Mouse (Mus musculus) limb, embryonic 12.5 days (tissue): Measurements from ENCODE around the gene Ncmap. TPM values are rescaled to one million over a fixed set of nuclear protein-coding genes. Genes with fewer than 3 reads are reported as not detected.
"Not testable (repeated sequence)": the region's sequence is repeated elsewhere in the genome, so short reads cannot be mapped to it uniquely, and the experiment has no call there.

ENCODE experiments used
- ATAC-seq: fragments of 200-750 bp; cut with Nextera tagmentation; 2 replicates; pipeline ENCODE4 v1.8.0; 2017; ENCODE audit warnings: low read depth, moderate TSS enrichment; ENCODE audit not compliant: insufficient number of reproducible peaks, insufficient read depth, low FRiP score, low TSS enrichment
- H3K27ac ChIP-seq: fragments of 300-500 bp; sonication (generic); 2 replicates; pipeline ENCODE4 v1.5.1; 2016; ENCODE audit warnings: mild to moderate bottlenecking, moderate library complexity
- H3K27me3 ChIP-seq: fragments of 300-500 bp; sonication (generic); 2 replicates; pipeline ENCODE4 v1.6.1; 2016; ENCODE audit warnings: mild to moderate bottlenecking, moderate library complexity
- H3K36me3 ChIP-seq: fragments of 300-500 bp; sonication (generic); 2 replicates; pipeline ENCODE4 v1.6.1; 2016; ENCODE audit warnings: mild to moderate bottlenecking, moderate library complexity
- H3K4me1 ChIP-seq: fragments of 300-500 bp; sonication (generic); replicated peaks from 2 replicates; pipeline ENCODE4 v1.6.1; 2016
- H3K4me2 ChIP-seq: fragments of 300-500 bp; sonication (generic); 2 replicates; pipeline ENCODE4 v1.6.1; 2016; ENCODE audit warnings: mild to moderate bottlenecking, moderate library complexity
- H3K4me3 ChIP-seq: fragments of 300-500 bp; sonication (generic); replicated peaks from 2 replicates; pipeline ENCODE4 v1.5.1; 2016; ENCODE audit warnings: mild to moderate bottlenecking
- H3K9ac ChIP-seq: fragments of 300-500 bp; sonication (generic); replicated peaks from 2 replicates; pipeline ENCODE4 v1.6.1; 2016; ENCODE audit warnings: mild to moderate bottlenecking, moderate library complexity
- H3K9me3 ChIP-seq: fragments of 300-500 bp; sonication (generic); 2 replicates; pipeline ENCODE4 v1.6.1; 2016; ENCODE audit warnings: mild to moderate bottlenecking, moderate library complexity
- WGBS: fragments of 180-500 bp; shearing (Covaris S2); methylation state at CpG from one replicate; pipeline ENCODE4 v1.1.7; 2016; 5-methylcytosine and 5-hydroxymethylcytosine counted together
- polyA plus RNA-seq: library from polyadenylated mRNA; unstranded; fragments of >200 nt; fragmentation: Nextera tagmentation; extraction: Ambion mirVana; gene quantifications from 2 replicates; pipeline ENCODE4 v1.2.1, GENCODE M21; 2016

Gene Ncmap
- polyA plus RNA-seq, 1 experiment from 2014 or later = 3.2 TPM

- peaks cover 11% of the 10 kb centered on the region; the same call in 1 of the 2 replicates for H3K9me3 ChIP-seq
- H3K4me1 ChIP-seq = no peaks in the 10 kb centered on the region
- 56% methylated on average over 3 of the region's 3 CpGs for WGBS
- H3K27me3 ChIP-seq = no peaks in the 10 kb centered on the region; the same call in 1 of the 2 replicates
- no peak overlapping the region for H3K4me3 ChIP-seq
- H3K27ac ChIP-seq = no peak overlapping the region
- H3K36me3 ChIP-seq = no peaks in the 10 kb centered on the region
- H3K4me2 ChIP-seq = no peak overlapping the region
- no peak overlapping the region for H3K9ac ChIP-seq
- ATAC-seq = no peak
These were observed 22.6 kb downstream of the Ncmap start for GRCm38 (mm10) chr4:135375444-135375843.

GRCm38 (mm10) chr4:135373299-135373698 lies 24.7 kb downstream of the Ncmap start:
- H3K4me1 ChIP-seq = 0 out of 2 replicates have a peak, but pooled peaks cover 4% of the 10 kb centered on the region
- peaks cover 11% of the 10 kb centered on the region; the same call in 1 of the 2 replicates for H3K9me3 ChIP-seq
- H3K36me3 ChIP-seq = no peaks in the 10 kb centered on the region
- no peak overlapping the region for H3K9ac ChIP-seq
- no peaks in the 10 kb centered on the region; the same call in 1 of the 2 replicates for H3K27me3 ChIP-seq
- H3K4me2 ChIP-seq = no peak overlapping the region
- H3K27ac ChIP-seq = no peak overlapping the region
- no peak overlapping the region for H3K4me3 ChIP-seq
- no peak for ATAC-seq
- 81% methylated on average over 5 of the region's 5 CpGs for WGBS

GRCm38 (mm10) chr4:135370372-135370771 lies 27.7 kb downstream of the Ncmap start:
- peaks cover 2% of the 10 kb centered on the region; the same call in 1 of the 2 replicates for H3K9me3 ChIP-seq
- no peak overlapping the region for H3K4me3 ChIP-seq
- no peak overlapping the region for H3K27ac ChIP-seq
- H3K4me2 ChIP-seq = no peak overlapping the region
- H3K4me1 ChIP-seq = 0 out of 2 replicates have a peak, but pooled peaks cover 4% of the 10 kb centered on the region
- no peak for ATAC-seq
- no peaks in the 10 kb centered on the region for H3K36me3 ChIP-seq
- no peak overlapping the region for H3K9ac ChIP-seq
- WGBS = 67% methylated on average over 11 of the region's 11 CpGs
- no peaks in the 10 kb centered on the region; the same call in 1 of the 2 replicates for H3K27me3 ChIP-seq

GRCm38 (mm10) chr4:135362828-135363227 lies 35.2 kb downstream of the Ncmap start:
- WGBS = 37% methylated on average over 6 of the region's 6 CpGs
- Histone ChIP-seq H3K27ac (no peak overlapping the region), H3K27me3 (no peaks in the 10 kb centered on the region), H3K4me1 (0 out of 2 replicates have a peak, but pooled peaks cover 4% of the 10 kb centered on the region), H3K9me3 (no peaks in the 10 kb centered on the region), H3K9ac (no peak overlapping the region), H3K36me3 (no peaks in the 10 kb centered on the region), H3K4me2 (no peak overlapping the region), H3K4me3 (no peak overlapping the region)
- no peak for ATAC-seq

GRCm38 (mm10) chr4:135361722-135362121 lies 36.3 kb downstream of the Ncmap start:
- Histone ChIP-seq H3K36me3 (no peaks in the 10 kb centered on the region), H3K4me3 (no peak overlapping the region), H3K27ac (no peak overlapping the region), H3K27me3 (no peaks in the 10 kb centered on the region), H3K4me2 (no peak overlapping the region), H3K4me1 (0 out of 2 replicates have a peak, but pooled peaks cover 4% of the 10 kb centered on the region), H3K9ac (no peak overlapping the region), H3K9me3 (no peaks in the 10 kb centered on the region)
- no peak for ATAC-seq
- 89% methylated on average over 12 of the region's 12 CpGs for WGBS

- no peak overlapping the region for H3K27ac ChIP-seq
- no peak for ATAC-seq
- H3K4me2 ChIP-seq = no peak overlapping the region
- WGBS = 2% methylated on average over 6 of the region's 6 CpGs
- no peaks in the 10 kb centered on the region for H3K27me3 ChIP-seq
- H3K4me1 ChIP-seq = peaks cover 11% of the 10 kb centered on the region
- no peaks in the 10 kb centered on the region for H3K36me3 ChIP-seq
- H3K9me3 ChIP-seq = no peaks in the 10 kb centered on the region
- H3K9ac ChIP-seq = no peak overlapping the region
- H3K4me3 ChIP-seq = no peak overlapping the region
These were observed 39.3 kb downstream of the Ncmap start for GRCm38 (mm10) chr4:135358736-135359135.

- Histone ChIP-seq H3K9me3 (no peaks in the 10 kb centered on the region), H3K9ac (no peak overlapping the region), H3K36me3 (no peaks in the 10 kb centered on the region), H3K4me2 (no peak overlapping the region), H3K27ac (no peak overlapping the region), H3K4me3 (no peak overlapping the region), H3K27me3 (no peaks in the 10 kb centered on the region), H3K4me1 (peaks cover 8% of the 10 kb centered on the region)
- 81% methylated on average over 12 of the region's 12 CpGs for WGBS
- no peak for ATAC-seq
These were observed 40.7 kb downstream of the Ncmap start for GRCm38 (mm10) chr4:135357221-135357920.

GRCm38 (mm10) chr4:135355886-135356550 lies 42.0 kb downstream of the Ncmap start:
- Histone ChIP-seq H3K9me3 (no peaks in the 10 kb centered on the region), H3K36me3 (no peaks in the 10 kb centered on the region; the same call in 1 of the 2 replicates), H3K4me2 (no peak overlapping the region), H3K27ac (no peak overlapping the region), H3K4me3 (no peak overlapping the region), H3K9ac (no peak overlapping the region), H3K27me3 (no peaks in the 10 kb centered on the region), H3K4me1 (peaks cover 15% of the 10 kb centered on the region)
- 76% methylated on average over 9 of the region's 9 CpGs for WGBS
- no peak for ATAC-seq

GRCm38 (mm10) chr4:135354751-135355150 lies 43.3 kb downstream of the Ncmap start:
- not testable (repeated sequence) for H3K36me3 ChIP-seq, H3K9ac ChIP-seq, H3K4me3 ChIP-seq, ATAC-seq, H3K27me3 ChIP-seq, H3K9me3 ChIP-seq, H3K4me2 ChIP-seq
- Histone ChIP-seq H3K4me1 (peaks cover 15% of the 10 kb centered on the region), H3K27ac (peak overlapping the region; percentile 98; the same call in 1 of the 2 replicates)

- ATAC-seq = no peak
- peak overlapping the region; percentile 98 for H3K27ac ChIP-seq
- WGBS = 20% methylated on average over 12 of the region's 12 CpGs
These were observed 44.1 kb downstream of the Ncmap start for GRCm38 (mm10) chr4:135353794-135354450.

More at GRCm38 (mm10) chr4:135353794-135354450, 44.1 kb downstream of the Ncmap start:
- H3K4me2 ChIP-seq = peak overlapping the region; percentile 57
- peak overlapping the region; percentile 97 for H3K4me3 ChIP-seq
- H3K9me3 ChIP-seq = no peaks in the 10 kb centered on the region
- peak overlapping the region; percentile 53 for H3K9ac ChIP-seq
- peaks cover 15% of the 10 kb centered on the region for H3K4me1 ChIP-seq
- peaks cover 13% of the 10 kb centered on the region; the same call in 1 of the 2 replicates for H3K36me3 ChIP-seq
- H3K27me3 ChIP-seq = no peaks in the 10 kb centered on the region
